Mouse (Mus musculus) natural killer cell, adult 2 months (primary cell): Measurements from ENCODE around the gene Col6a6.

Source experiments
- DNase-seq, 2 experiments: peaks; one replicate each; pipeline ENCODE4 v3.0.0; 2022; ENCODE audit warnings: low spot score in 2 of 2

The Col6a6 gene

DNA sequence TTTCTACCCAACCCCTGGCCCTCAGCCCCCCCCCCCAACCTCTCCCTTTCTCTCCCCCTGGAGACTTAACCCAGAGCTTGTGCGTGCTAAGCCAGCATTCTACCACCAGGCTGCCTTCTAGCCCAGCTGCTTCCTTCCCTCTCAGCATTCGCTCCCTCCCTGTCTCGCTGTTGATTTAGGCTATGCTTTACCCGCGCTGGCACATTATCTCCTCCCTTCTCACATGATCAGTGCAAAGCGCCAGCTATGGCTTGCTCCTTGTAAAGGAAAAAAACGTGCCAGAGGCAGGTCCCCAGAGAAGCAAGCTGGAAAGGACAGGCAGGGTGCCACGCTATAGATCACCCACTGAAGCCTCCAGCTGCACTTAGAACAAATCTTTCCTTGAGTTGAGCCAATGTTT is 90.5 kb downstream of the Col6a6 start:
- no peak for DNase-seq

- no peak for DNase-seq
These were observed 92.8 kb downstream of the Col6a6 start for GRCm38 (mm10) chr9:105735195-105735594.

DNA sequence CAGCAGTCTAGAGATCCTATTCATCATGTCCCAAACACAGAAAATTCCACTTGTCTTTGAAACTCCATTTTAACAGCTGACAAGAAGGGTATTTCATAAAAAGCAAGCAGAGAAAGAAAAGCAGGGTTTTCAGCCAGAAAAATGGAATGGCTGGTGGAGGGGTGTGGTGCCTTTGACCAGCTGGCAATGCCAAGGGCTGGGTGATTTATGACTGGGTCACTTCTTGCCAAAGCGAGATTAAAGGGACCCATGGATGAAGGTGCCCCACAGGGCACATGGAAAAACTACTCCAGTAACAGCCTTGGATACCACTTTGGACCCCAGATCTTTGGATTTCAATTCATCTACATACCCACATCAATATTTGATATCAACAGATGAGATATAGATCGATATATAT is 93.3 kb downstream of the Col6a6 start:
- DNase-seq = no peak

- DNase-seq = no peak
These were observed 96.0 kb downstream of the Col6a6 start for GRCm38 (mm10) chr9:105731976-105732375.

- DNase-seq = no peak
These were observed 107.5 kb downstream of the Col6a6 start for GRCm38 (mm10) chr9:105720430-105720829.

DNA sequence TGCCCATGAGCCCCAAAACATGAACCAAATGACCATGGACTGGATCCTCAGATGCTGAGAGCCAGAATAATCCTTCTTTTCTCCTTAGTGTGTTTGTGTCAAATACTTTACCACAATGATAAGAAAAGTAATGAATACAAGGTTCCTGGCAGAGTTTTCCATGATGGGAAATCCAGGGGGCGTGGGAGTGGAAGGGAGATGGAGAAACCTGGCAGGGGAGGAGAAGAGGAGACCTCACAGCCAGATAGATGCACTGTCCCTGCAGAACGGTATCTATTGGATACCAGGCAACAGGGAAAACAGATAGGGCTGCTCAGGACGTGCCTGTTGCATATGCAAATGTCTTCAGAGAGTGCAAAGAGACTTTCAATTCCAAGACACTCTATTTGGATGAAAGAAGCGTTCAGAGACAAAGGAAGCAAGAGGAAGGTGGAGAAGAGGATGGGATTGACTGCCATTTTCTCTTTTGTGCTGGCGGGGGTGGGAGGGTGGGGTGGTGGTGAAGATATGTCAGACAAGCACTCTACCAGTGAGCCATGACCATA is 108.0 kb downstream of the Col6a6 start:
- DNase-seq = no peak

GRCm38 (mm10) chr9:105719367-105719766 is 108.6 kb downstream of the Col6a6 start:
- DNase-seq = no peak

DNA sequence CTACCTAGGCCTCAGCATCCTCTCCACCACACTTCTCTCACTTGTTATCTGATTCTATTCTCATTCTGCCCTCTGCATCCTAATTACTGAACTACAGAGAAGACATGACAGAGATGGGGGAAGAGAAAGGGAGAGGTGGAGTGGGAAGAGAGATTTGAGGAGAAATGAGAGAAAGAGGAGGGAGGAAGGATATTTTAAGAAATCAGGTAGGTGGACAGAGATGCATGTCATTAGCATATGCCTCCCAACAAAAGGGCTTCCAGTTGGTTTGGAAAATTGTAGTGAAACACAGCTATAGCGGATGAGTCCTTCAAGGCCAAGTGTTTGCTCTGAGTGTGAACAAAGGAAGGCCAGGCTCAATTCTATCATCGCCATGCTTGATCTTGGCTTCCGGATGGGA is 115.9 kb downstream of the Col6a6 start:
- DNase-seq = no peak

DNA sequence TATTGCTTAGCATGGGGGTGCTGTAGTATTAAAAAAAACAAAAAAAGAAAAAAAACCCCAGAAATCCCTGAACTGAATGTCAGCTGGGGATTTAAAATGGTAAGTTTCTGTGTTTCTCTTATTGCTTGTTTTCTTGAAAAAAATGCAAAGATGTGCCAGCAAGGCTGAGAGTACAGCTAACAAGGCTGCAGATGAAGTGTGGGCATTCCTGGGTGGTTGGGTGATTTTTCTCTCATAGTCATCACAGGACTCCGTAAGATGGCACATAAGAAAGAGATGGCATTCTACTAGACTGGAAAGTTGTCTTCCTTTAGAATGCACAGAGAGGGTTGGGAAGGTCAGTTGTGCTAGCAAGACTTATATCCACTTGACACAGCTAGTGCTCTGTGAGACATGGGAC is 122.9 kb downstream of the Col6a6 start:
- no peak for DNase-seq

DNA sequence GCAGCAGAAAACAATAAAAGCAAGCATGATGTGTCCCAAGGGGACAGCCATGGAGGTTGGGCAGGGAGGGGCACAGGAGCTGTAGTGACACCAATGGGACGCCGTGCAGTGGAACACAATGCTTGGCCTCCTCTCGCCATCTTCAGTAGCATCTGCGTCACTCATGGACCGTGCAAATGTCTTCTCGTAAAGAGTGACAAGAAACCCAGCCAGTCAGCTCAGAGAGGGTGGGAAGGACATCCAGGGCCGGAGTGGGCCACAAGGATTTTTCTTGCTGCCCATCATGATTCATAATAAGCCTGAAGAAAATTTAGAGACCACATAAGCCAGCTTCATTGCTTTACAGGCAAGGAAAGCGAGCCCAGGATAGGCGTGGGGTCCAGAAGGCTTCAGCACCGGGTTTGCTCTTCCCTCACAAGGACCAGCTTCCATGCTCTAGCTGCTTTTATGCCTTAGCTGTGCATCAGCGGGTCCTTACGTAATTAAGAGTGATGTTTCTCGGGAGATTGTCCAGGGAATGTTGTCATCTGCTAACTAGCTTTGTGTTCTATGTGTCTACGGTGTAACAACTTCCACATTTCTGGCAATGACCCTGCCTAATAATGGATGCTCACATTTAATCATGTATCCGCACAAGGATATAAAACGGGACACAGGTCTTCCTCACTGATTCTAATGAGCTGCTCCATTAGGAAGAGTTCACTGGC is 123.6 kb downstream of the Col6a6 start:
- DNase-seq = no peak

- DNase-seq = no peak
These were observed 126.0 kb downstream of the Col6a6 start for GRCm38 (mm10) chr9:105701966-105702365.

GRCm38 (mm10) chr9:105700702-105701101 is 127.3 kb downstream of the Col6a6 start:
- no peak for DNase-seq

DNA sequence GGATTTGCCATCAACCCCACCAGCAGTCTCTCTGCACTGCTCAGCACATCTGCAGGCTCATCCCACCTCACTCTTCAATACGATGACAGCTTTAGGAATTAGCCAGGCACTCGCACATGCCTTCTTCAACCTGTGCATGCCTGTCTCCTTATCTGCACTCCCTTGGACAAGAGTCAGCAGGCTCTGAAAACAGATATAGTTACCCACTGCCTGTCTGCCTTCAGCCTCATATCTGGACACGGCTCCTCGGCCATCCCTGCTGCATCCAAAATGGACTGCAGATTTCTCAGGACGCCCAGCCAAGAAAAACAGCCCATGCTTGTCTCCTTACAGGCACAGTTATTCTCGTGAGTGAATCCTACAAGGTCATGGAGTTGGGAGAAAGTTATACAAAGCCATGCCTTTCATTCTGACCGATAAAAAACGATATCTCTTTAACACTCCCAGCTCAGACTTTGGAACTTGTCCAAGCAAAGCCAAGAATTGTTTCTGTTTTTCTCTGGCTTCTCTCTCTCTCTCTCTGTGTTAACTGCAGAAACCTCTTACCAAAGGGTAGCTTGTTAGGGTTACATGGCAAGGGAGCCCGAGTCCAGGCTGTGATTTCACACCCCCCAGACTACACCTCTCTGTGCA is 130.1 kb downstream of the Col6a6 start:
- DNase-seq = no peak

DNA sequence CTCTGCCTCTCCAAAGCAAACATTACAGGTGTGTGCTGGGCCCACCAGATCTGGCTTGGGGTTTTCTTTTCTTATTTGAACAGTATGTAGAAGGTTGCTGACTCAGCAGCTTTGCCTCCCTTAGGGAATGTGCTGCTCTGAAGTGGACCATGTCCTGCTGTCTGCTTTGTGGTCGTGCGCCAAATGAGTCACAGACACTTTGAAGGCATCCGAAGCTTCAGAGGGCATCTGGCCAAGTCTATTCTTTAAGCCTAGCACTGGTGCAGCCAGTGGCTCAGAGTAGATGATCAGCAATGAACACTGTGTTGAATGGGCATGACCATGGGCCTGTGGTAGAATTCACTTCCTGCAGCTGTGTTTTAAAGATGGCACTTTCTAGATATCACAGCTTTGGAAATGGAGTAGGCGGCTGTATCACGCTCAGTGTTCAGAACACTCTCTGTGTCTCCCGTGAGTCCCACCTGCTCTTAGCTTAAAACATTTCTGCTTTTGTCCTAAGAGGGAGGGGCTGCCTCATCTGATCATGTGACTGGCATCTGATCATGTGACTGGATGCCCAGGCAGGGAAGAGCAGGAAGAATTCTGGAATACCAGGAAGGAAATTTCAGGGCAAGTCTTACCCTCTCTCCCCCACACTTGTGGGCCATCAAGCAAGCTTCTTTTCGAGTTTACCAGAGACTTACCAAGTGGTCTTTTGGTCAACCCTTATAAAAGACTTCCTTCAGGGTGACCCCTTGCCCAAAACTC is 131.0 kb downstream of the Col6a6 start:
- DNase-seq = no peak

DNA sequence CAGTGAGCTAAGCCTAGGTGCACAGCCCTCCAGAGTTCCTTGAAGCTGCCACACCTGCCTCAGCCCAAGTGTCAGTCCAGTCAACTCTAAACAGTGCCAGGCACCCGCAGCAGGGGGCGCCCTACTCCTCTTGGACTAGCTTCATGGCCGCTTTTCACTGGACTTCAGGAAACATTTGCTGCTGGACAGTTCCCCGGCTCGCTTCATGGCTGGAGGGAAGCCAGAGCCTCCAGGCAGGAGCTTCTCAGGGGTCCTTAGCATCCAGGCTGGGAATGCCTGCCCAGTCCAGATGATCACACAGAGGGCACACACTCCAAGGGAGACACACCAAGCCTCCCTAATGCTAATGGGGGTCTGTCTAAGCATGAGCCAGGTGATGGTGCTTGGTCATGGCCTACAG is 134.1 kb downstream of the Col6a6 start:
- peak in 1 of 2 experiments; percentile 32 for DNase-seq

DNA sequence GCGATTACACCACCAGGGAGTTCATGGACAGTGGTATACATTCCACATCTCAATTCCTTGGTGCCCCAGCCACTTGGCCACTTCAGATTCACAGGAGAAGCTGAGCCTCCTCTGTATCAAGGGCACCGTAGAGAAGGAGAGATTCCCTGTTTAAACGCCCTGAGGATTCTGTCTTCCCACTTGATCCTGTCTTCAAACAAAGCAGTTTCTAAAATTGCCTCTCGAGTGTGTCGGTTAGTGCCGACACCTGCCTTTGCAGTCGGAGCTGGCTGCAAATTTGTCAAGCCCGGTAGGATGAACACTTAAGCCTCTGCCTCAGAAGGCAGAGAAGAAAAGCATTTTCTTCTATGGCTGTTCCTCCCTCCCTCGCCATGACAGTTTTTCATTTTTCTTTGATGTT is 134.9 kb downstream of the Col6a6 start:
- DNase-seq = no peak

- DNase-seq = no peak
These were observed 135.5 kb downstream of the Col6a6 start for GRCm38 (mm10) chr9:105692472-105692871.

DNA sequence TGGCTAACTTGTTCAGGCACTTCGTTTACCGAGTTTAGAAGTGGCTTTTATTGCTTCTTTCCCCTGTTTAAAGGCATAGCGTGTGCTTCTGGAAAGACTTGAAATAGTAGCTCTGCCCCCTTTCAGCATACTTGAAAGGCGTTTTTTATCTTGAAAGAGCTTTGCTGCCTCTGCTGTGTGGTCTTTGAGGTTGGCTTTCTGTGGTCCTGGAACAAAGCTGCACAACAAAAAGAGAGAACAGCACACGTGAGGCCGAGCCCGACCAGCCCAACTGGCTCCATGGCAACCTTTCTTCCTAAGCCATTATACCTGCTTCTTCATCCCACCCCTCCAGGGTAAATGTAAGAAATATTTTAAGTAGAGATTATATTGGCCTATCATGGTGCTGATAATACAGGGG is 138.5 kb downstream of the Col6a6 start:
- no peak for DNase-seq

DNA sequence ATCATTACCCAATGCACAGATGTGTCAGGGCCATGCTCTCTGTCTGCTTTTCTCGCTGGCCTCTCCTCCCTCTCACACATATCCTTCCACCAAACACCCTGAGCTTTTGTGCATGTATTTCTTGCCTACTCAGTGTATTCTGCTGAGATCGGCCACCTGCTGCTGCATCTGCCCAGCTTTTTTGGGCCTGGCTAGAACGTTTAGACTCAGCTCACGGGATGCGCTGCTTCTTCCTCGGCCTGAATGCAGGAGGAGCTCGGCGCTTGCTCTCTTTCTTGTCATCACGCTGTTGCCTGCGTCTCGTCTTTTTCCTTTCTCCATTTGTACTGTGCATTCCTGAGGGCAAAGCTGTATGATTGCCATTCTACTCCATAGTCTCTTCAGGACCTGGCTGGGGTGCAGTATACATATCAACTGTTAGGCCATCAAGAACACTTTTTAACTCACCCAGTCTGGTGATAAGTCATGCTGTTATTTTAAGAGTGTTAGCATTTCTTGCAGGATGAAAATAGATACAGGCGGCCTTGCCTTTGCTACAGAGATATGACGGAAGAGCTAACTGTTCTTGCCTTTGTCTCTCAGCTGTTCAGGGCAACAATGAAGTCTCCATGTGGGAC is 143.3 kb downstream of the Col6a6 start:
- no peak for DNase-seq

DNA sequence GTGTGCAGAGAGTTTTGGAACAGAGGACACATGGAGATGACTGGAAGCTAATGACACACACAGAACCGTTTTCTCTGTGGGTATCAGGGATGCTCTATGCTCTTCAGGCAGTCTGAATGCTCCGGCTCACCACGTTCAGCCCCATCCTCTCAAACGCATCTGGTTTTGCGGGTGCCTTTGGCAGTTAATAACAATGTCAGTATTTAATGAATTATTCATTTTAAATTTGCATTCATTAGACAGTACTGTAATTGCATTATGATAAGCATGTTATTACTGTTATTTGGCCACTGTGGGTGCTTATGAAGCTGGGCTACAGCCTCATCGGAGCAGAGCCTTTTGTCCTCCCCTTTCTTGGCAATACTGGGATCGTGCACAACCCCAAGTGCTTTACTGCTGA is 146.6 kb downstream of the Col6a6 start:
- no peak for DNase-seq

DNA sequence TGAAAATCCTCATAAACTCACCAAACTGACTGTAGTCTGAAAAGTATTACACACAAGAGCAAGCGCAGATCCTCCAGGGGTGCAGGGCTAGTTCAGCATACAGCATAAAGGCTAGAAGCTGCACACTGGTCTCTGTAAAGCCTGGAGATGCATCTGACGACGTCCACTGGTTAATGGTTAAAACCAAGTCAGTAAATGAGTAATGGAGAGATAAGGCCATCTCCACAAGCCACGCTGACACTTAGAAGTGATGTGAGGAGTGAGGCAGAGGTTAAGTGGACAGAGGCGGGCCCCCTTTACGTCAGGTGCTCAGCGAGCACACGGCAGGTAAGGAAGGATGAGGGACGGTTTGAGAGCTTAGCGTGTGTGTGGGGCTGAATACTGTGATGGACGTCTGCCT is 152.0 kb downstream of the Col6a6 start:
- DNase-seq = no peak

DNA sequence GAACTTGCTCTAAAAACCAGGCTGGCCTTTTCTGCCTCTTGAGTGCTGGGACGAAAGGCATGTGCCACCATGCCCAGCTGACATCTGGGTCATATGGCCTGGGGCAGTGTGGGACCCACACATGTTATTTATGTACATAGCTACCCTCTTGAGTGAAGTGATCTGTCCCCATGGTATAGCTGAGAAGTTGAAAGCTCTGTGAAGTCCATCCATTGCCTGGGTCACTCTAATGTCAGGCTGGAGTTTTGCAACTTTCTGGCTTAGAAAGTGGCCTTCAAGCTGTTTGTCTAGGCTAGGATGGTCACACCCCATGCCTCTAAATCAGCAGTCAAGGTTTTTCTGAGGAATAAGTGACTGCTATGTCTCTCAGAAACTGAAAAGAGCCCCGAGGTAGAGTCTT is 155.9 kb downstream of the Col6a6 start:
- no peak for DNase-seq
